Mouse (Mus musculus) kidney, adult 2 months (tissue): ENCODE measurements around the gene Ccl1.

Source experiments
- CTCF ChIP-seq: fragments of 200-500 bp; conservative IDR thresholded peaks from 2 replicates; pipeline ENCODE4 v1.5.1; 2011; ENCODE audit warnings: low read depth, mild to moderate bottlenecking, control low read depth, low read length, moderate library complexity, mixed read lengths; ENCODE audit not compliant: insufficient read depth, insufficient read length
- POLR2A ChIP-seq: fragments of 200-500 bp; IDR thresholded peaks from one replicate; pipeline ENCODE4 v1.6.1; 2011; ENCODE audit warnings: low read depth, low read length, control low read depth

DNA sequence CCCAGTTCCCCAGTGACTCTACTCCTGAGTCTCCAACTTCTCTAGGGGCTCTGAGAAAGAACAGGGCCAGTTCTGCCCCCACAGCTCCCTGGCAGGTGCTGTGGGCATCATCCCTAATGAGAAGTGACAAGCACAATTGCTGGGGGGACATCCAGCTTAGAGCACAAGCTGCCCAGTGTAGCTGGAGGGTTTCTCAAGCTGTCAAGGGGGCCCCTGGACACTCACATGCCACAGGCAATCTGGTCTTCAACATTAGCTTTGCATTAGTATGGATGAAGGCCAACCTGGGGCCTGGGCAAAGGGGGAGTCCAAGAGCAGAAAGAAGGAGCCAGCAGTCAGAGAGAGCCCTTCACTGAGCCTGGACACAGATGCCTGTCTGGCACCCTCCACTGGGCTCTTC is 14.6 kb downstream of the Ccl1 start:
- TF ChIP-seq POLR2A (no peak), CTCF (no peak)
